Mouse (Mus musculus) induced T-regulatory cell, adult 2 months (primary cell): ENCODE data around the gene Htr5b.

Experiments used
- DNase-seq: peaks from one replicate; pipeline ENCODE4 v3.0.0-alpha.2; 2012; ENCODE audit warnings: low read depth

Htr5b gene

DNA sequence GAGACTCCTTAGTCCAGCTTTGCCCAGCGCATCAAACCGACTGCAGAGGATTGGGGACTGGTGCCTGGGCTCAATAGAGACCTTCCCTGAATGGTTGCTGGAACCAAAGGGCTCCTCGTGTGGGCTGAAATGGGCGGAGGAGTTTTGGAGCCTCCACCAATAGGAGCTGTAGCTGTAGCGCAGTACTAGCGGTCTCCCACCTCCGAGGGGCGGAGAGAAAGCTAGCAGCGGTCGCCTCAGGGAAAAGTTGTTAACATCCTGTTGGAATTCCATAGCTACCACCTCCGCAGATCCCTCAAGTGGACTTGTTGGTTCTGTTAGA lies at the start of gene Htr5b:
Htr5b (minus strand) TSS at position 67 of the 322 bp plus-strand sequence.
- DNase-seq: no peak

DNA sequence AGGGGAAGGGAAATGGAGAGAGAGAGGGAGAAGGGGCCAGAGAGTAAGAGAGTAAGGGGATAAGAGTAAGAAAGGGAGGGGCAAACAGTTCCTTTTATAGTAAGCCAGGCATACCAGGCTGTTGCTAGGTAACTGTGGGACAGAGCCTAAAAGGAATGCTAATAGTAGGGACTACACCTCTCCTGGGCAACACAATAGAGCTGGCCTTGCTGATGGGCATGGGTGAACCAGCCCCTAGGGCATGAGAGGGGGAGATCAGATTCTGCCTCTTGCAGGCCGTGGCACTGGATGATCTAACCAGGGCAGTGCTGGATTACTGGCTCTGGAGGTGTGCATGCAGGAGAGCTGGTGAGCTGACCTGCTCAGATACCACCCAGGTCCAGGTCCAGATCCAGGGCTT lies 49.2 kb upstream of the Htr5b start:
- DNase-seq: no peak

DNA sequence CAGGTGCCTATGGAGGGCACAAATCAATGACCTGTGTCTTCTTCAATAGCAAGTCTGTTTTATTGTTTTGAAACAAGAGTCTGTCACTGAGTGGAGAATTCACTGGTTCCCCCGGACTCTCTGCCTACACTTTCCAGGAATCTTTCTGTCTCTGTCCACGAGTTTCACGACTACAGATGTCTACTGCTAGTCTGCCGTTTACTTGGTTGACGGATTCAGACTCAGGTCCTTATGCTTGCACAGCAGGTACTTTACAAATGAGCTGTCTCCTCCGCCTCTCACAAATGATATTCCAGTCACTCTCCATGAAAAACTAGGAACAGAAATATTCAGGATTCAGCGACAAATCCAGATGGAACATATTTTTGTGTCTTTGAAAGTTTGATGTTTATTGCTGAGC lies 42.3 kb upstream of the Htr5b start:
- no peak for DNase-seq

DNA sequence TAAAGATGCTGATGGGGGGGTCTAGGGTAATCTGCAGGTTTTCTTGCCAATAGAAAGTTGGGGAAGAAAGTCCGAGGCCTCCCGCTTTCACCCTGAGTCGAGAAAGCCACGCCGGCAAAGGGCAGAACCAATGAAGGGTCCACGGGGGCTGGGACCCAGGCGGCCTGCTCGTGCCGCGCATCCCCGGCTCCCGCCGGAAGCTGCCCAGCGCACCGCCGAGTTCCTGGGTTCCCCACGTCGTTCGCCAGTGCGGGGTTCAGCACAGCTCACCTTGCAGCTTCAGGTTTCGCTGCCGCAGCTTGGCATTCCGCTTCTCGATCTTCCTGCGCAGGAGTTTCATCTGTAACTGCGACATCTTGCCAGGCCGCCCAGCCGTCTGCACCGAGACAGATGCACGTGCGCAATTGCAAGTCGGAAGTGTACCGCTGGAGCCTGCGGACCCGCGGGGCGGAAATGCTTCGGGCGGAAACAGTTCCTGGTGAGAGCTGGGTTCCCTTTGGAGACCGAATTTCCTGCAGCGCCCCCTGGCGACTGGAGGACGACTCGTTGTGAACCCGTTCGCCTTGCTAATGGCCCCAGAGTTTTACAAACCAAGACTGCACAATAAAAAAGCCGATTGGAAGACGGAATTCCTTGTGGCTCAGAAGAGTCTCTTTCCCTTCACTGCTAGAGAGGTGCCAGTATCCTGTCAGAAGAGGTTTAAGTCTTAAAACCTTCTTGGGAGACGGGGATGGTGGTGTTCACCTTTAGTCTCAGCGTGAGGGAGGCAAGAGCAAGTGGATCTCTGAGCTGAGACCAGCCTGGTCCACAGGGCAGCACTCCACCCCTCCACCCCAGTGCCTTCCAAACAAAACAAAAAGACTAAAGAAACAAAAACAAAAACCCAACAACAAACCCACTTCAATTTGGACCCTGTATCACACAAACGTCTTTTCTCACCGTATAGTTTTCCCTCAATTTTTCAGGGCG lies 39.5 kb upstream of the Htr5b start, which contains the start of gene Ddx18:
Ddx18 (minus strand) TSS at position 469 of the 969 bp plus-strand sequence.
- peak; percentile 97 for DNase-seq

DNA sequence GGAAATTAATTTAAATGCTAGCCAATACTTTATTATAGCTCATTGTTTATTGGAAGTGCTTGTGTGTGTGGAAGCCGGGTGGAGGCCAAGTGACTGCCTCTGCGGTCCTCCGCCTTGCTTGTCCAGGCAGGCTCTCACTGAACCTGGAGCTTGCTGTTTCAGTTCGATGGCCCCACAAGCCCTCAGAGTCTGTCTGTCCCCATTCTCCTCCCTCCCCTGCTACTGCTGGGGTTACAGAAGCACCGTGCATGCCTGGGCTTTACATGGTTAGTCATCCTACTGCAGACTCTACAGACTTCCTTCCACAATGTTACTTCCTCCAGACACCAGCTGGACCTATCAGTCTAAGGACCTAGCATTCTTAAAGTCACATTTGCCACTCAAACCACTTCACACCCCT lies 29.6 kb upstream of the Htr5b start:
- DNase-seq: no peak

DNA sequence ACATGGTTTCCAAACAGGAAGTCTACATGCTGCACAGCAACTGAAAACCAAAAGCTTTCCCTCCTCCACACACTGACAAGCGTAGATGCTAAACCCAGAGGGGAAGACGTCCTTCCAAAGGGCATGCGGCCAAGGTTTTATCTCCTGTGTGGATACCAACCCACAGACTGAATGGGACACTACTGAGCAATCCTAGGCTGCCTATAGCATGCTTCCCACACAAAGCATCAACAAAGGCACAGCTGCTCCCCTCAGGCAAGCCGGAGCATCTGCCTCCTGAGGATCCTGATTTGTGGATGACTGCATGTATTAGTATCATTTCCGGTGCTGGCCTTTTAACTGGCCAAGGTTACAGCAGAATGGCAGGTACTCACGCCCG lies 23.2 kb upstream of the Htr5b start:
- no peak for DNase-seq

DNA sequence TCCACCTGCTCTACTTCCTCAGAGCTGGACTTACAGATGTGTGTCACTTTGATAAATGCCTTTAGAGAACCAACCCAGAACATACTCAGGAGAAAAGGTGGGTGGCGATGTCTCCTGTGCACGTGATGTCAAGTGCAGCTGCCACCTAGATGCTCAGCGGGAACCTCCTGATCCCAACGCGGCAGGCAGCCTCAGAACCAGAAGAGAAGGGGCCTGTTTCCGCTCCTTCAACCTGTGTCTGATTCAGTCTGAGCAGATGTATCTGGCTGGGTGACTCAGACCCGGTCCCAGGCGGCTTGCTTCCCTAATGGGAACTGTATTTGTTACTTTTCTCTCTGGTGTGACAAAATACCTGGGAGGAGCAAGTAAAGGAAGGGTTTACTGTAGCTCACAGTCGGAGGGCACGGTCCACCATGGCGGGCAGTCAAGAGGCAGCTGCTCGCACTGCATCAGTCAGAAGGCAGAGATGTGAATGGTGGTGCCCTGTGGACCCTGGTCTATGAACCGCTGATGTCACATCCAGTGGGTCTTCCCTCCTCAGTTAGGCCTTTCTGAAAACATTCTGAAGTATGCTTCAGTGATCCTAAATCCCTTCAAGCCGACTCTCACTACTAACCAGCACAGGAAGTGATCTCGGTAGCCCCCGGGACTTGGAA lies 22.7 kb upstream of the Htr5b start:
- DNase-seq: no peak

DNA sequence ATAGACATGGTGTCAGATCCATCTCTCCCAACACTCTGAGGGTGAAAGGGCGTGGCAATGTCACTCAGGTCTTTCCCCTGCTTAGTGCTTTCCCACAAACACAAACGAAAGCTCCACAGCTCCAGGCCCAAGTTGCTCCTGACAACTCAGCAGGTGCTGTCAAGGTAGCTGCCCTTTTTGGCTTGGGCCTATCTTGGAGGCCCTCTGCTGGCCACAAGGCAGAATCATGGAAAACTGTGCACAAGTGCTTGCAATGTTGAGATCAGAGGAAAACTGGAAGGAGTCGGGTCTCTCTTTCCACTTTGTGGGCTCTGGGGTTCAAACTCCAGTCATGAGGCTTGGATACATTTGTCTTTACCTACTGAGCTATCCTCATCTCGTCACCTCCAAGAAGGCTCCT lies 21.2 kb upstream of the Htr5b start:
- DNase-seq: no peak

DNA sequence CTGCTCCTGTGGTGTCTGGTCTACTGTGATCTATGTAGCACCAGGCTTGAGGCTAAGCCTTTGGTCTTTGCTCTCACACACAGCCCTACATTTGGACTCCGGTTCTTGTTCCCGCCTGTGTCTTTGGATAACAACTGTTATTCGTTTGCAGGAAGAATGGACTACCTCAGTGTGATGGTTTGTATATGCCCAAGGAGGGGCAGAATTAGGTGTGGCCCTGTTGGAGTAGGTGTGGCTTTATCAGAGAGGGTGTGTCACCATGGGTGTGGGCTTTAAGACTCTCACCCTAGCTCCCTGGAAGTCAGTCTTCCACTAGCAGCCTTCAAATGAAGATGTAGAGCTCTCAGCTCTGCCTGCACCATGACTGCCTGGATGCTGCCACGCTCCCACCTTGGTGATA lies 20.4 kb upstream of the Htr5b start:
- DNase-seq: no peak

DNA sequence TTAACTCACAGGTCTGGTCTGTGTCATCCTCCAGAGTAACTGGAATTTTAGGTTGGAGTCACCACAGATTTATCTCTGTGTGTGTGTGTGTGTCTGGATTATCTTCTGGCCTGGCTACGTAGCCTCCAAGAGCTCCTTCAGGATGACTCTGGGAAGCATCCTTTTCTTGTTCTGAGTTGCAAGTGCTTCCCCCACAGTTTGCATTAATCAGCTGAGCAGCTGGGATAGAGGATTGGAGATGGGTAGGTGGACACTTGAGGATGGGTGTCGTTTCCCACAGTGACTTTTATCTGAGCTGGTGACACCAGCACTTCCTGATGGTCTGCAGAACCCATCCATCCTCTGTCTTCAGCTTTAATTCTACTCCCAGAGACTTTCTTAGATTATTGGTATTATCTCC lies 18.6 kb upstream of the Htr5b start:
- DNase-seq: no peak

DNA sequence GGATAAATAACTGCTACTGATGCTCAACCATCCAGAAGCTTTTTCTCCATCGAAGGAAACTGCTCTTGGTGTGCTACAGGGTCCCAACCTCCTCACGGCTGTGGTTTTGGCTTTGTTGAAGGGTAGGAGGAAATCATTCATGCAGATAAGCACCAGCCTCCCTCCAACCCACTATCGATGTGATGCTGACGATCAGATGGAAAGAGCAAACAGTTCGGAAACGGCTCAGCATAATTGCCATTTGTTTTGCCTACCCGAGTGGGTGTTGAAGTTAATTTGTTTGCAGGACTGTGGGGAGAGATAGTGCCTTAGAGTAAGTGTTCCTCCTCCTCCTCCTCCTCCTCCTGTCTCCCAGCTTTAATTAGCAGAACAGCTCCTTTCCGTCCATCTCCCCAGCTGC lies 12.1 kb upstream of the Htr5b start:
- DNase-seq: no peak

DNA sequence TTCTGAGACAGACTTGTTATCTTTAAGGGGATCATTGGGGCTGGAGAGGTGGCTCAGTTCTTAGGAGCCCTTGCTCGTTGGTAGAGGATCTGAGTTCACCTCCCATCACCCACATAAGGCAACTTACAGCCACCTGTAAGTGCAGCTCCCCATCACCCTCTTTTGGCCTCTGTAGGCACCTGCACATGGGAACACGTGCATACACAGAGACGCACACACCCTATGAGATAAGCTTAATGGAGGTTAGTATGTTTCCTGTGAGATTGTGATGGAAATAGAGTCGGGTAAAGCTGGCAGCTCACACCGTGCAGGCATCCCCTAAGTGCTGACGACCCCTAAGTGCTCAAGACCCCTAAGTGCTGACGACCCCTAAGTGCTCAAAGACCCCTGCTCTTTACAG lies 3.2 kb upstream of the Htr5b start:
- DNase-seq: no peak

DNA sequence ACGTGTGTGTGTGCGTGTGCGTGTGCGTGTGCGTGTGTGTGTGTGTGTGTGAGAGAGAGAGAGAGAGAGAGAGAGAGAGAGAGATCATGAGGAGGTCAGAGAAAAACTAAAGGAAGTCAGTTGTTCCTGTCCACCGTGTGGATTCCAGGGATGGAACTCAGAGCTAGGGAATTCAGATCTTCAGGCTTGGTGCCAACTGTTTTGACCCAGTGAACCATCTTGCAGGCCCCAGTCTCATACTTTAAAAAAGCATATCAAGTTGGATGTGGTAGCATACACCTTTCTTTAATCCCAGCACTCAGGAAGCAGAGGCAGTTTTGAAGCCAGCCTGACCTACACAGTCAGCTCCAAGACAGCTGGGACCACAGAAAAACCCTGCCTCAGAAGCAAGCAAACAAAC lies 1.0 kb upstream of the Htr5b start:
- DNase-seq: no peak

DNA sequence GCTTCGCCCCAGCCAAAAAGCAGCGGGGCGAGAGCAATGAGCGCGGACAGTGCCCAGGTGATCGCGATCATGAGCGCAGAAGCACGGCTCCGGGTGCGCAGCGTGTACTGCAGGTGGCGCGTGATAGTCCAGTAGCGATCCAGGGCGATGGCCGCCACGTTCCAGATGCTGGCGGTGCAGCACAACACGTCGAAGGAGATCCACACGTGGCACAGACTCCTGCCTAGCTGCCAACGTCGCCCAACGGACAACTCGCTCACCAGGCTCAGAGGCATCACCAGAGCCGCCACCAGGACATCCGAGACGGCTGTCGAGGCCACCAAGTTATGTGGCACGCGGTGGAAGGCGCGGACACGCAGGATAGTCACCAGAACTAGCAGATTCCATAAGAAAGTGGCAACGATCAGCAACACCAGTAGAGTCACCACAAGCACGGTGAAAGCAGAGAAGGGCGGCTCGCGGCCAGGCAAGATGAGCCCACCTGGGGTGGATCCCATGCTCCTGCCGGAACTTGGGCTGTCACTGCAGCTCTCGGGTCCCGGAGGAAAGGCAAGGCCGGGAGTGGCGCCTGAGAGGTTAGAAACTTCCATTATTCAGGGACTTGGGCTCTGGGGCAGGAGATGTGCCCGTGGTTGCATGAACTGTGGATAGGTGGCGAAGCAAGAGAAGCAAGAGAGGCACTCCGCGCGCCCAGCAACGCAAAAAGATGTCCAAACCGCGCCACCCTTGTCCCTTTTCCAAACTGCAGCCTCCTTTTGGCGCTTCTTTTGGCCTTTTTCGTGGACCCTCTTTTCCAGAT lies 466 bp downstream of the Htr5b start:
- no peak for DNase-seq

DNA sequence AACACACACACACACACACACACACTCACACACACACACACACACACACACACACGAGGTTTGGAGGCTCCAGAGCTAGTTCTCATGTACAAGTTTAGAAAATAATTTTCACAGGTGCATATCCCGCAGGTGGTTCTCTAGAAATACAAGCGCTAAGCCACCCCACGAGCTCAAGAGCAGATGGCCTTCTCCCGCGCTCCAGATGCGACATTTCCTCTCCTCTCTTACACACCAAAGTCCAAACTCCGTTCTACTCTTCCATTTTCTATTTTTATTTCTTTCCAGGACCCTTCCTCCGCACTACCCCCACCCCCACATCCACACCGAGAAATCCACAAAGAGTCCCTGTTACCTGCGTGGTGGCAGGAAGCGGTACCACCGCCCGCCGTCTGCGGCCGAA lies 1.2 kb downstream of the Htr5b start:
- no peak for DNase-seq

DNA sequence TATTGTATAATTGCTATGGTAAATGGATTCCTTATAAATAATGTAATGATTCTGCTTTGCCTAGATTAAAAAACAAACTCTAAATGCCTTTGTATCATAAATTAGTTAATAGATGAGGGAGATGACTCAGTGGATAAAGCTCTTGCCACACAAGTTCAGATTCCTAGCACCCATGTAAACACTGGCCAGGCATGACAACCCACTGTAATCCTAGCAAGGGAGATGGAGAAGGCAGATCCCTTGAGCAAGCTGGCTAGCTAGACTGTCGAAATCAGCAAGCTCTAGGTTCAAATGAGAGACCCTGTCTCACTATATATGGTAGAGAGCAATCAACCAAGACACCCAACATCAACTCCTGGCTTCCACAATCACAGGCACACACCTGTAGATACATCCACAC lies 9.7 kb downstream of the Htr5b start:
- no peak for DNase-seq

DNA sequence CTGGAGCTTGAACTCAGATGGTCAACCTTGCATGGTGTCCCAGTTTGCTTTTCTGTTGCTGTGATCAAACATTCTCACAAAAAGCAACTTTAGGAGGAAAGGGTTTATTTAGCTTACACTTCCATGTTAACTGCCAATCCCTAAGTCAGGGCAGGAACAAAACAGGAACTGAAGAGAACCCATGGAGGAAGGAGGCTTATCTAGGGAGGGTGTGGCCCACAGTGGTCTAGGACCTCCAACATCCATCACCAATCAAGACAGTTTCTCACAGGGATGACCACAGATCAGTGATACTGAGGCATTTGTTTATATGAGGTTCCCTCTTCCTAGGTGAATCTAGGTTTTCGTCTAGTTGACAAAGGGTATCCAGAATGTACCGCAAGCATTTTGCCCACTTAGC lies 16.3 kb downstream of the Htr5b start:
- DNase-seq: no peak

DNA sequence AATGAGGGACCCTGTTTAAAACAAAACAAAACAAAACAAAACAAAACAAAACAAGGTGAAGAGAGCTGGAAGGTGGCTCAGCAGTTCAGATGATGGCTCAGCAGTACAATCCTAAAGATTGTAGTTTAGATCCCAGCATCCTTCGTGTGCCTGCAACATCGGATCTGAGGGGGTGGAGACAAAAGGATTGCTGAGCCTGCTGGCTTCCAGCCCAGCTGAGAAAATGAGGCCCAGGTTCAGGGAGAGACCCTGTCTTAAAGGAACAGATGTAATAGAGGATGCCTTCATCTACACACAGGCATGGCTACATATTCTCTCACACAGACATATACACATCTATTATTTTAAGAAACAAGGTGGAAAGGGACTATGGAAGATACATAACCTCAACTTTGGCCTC lies 17.1 kb downstream of the Htr5b start:
- DNase-seq: no peak

DNA sequence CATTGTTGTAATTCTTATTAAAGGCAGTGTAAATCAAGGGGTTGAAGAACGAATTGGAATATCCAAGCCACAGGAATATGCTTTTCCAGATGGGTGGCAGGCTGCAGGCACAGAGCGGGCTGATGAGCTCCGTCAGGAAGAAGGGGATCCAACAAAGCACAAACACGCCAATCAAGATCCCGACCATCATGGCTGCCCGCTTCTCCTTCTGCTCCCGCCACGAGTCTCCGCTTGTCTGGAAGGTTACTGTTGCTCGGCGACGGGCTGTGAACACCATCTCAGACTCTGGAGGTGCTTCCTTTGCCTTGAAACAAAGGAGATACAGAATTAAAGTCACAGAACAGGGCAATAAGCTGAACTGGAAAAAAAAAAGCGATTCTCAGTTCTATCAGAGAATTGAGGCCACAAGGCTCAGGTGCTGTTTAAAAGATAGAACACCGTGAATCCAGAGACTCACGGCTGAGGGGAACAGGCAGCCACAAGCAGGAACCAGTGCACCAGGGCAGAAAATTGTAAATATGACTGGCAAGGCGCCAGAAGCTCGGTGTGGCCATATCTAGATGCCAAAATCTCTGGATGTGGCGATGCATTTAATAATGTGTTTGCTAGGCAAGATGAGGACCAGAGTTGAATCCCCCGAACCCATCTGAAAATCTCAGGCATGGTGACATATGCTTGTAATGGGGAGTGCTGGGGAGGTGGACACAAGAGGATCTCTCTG lies 17.7 kb downstream of the Htr5b start:
- no peak for DNase-seq

DNA sequence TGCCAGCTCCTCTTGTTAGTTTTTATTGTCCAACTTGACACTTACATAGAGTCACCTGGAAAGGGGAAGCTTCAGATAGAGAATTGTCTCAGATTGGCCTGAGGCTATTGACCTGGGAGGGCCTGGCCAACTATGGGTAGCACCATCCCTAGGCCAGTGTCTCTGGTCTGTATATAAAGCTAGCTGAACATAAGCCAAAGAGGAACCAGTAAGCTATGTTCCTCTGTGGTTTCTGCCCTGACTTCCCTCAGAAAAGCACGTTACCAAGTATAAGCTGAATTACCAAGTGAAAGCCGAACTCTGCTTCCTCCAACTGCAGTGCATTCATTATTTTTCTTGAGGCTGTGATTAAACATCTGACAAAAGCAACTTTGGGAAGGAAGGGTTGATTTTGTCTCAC lies 19.5 kb downstream of the Htr5b start:
- no peak for DNase-seq

DNA sequence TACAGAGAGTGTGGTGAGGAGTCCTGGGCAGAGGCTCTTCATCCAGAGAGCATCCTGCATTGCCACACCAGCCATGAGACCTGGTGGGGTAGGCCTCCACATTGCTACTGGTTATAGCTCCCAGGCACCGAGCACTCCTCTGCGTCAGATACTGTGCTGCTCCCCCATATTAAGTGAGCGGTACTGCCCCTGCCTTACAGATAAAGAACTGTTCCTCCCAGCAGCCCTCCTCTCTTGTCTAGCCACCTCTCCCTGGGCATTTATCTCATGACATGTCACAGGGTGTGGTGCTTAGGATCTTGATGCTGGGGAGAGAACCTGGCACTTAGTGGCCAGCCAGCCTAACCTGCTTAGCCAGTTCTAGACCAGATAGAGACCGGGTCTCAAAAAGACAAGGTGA lies 31.2 kb downstream of the Htr5b start:
- no peak for DNase-seq

DNA sequence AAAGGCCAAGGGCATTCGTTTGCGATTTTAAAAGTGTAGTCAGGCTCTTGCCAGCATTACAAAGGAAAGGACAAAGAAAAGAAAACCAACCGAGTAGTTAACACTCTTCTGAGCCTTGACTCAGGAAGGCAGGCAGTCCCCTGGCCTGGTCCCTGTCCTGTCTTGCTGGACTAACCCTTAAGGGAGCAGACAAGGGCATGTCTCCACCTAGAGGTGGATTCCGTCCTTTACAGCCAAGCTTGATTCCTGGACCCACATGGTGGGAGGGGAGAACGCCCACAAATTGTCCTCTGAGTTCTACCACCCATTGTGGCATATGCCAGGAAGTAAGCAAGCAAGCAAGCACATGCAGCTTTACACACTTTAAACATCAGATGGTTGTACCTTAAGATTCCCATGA lies 38.0 kb downstream of the Htr5b start:
- DNase-seq: peak; percentile 19
